Mouse (Mus musculus): Measurements from ENCODE around the gene Tubg1. TPM values are rescaled to one million over a fixed set of nuclear protein-coding genes. Genes with fewer than 3 reads are reported as not detected.
A peak's percentile ranks its signal among the peaks of the same experiment; 100 is the strongest.

The Tubg1 gene
- total and polyA plus RNA-seq, 2 experiments from 2014 or later: 52.6 to 64.6 TPM

DNA sequence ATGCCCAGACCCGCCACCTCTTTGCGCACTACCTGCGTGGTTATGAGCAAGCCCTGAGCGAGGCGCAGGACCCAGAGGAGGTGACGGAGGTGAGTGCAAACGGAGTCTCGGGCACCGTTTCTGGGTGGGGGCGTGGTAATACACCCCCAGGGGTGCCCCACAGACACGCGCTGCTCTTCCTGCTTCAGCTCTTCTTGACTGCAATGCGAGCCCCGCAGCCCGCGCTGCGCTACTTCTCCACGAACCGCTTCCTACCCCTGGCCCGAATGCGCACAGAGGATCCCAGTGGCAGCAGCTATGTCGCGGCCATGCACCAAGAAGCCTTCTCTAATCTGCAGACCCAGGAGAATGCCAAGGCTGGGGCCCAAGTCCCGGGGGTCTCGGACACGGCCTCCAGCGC lies 40.0 kb upstream of the Tubg1 start:
- Histone ChIP-seq H3K27ac (ENCODE audit: low read depth, low read length) (no peak overlapping the region), H3K4me2 (ENCODE audit: low read depth, low read length, poor library complexity, severe bottlenecking) (no peak overlapping the region), H3K36me3 (ENCODE audit: insufficient read depth, low read length) (peaks cover 4% of the 10 kb centered on the region; the same call in 1 of the 2 replicates), H3K4me3 (ENCODE audit: low read depth, low read length) (no peak overlapping the region), H3K9ac (replicated peaks; ENCODE audit: low read length, poor library complexity, severe bottlenecking) (no peak overlapping the region), H3K4me1 (ENCODE audit: insufficient read depth, low read length) (peaks cover 8% of the 10 kb centered on the region; the same call in 1 of the 2 replicates), H3K9me3 (ENCODE audit: low read length) (no peaks in the 10 kb centered on the region), H3K27me3 (ENCODE audit: insufficient read depth, low read length) (peaks cover 29% of the 10 kb centered on the region)
- no peak for ATAC-seq (ENCODE audit: low FRiP score)
- no peak for TF ChIP-seq CTCF (IDR thresholded peaks at IDR 0.05)
- 8% methylated on average over 27 of the region's 27 CpGs for WGBS
- no peak for DNase-seq (ENCODE audit: low spot score)

DNA sequence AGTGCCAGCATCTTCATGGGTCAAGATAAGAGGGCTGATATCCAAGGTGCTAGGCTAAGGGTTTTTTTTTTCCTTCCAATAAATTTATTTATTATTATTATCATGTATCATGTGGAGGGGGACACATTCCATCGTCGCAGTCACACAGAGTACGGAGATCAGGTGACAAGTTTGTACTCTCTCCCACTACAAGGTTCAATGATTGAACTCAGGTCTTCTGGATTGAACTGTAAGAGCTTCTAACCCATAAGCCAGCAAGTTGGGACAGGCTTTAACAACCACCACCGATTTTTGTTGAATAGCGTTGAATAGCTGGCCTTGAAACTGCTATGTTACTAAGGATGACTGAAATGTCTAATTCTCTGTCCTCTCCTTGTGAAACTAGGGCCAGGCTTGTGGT lies 39.3 kb upstream of the Tubg1 start:
- no peaks in the 10 kb centered on the region for H3K9me3 ChIP-seq (ENCODE audit: low read length)
- H3K27ac ChIP-seq (ENCODE audit: low read depth, low read length): no peak overlapping the region
- peaks cover 8% of the 10 kb centered on the region; the same call in 1 of the 2 replicates for H3K4me1 ChIP-seq (ENCODE audit: insufficient read depth, low read length)
- DNase-seq (ENCODE audit: low spot score) (no peak), ATAC-seq (ENCODE audit: low FRiP score) (no peak)
- H3K4me2 ChIP-seq (ENCODE audit: low read depth, low read length, poor library complexity, severe bottlenecking): no peak overlapping the region
- peaks cover 8% of the 10 kb centered on the region; the same call in 1 of the 2 replicates for H3K36me3 ChIP-seq (ENCODE audit: insufficient read depth, low read length)
- 65% methylated on average over 5 of the region's 5 CpGs for WGBS
- peaks cover 29% of the 10 kb centered on the region for H3K27me3 ChIP-seq (ENCODE audit: insufficient read depth, low read length)
- H3K4me3 ChIP-seq (ENCODE audit: low read depth, low read length): no peak overlapping the region
- no peak for TF ChIP-seq CTCF (IDR thresholded peaks at IDR 0.05)
- no peak overlapping the region for H3K9ac ChIP-seq (replicated peaks; ENCODE audit: low read length, poor library complexity, severe bottlenecking)

DNA sequence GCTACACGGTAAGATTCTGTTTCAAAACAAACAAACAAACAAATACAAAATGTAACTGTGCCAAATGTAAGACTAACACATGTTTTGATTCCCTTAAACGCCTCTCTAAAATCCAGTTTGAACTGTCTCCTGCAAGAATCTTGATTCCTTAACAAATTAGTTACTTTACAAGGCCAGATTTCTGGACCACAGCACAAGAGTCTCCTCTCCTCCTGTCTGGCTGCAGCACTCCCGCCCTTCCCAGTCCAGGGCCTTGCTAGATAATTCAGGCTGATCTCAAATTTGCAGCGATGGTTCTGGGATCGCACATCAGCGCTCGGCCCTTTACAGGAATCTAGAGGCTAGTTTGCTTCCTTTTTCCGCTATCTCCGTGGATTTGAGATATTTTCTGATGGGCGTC lies 38.1 kb upstream of the Tubg1 start:
- peaks cover 29% of the 10 kb centered on the region for H3K27me3 ChIP-seq (ENCODE audit: insufficient read depth, low read length)
- peak overlapping the region; percentile 66 for H3K4me3 ChIP-seq (ENCODE audit: low read depth, low read length)
- H3K4me2 ChIP-seq (ENCODE audit: low read depth, low read length, poor library complexity, severe bottlenecking): peak overlapping the region; percentile 99
- peaks cover 8% of the 10 kb centered on the region; the same call in 1 of the 2 replicates for H3K36me3 ChIP-seq (ENCODE audit: insufficient read depth, low read length)
- H3K9ac ChIP-seq (replicated peaks; ENCODE audit: low read length, poor library complexity, severe bottlenecking): no peak overlapping the region
- peak overlapping the region; percentile 80; the same call in 1 of the 2 replicates for H3K27ac ChIP-seq (ENCODE audit: low read depth, low read length)
- DNase-seq (ENCODE audit: low spot score): no peak
- peaks cover 12% of the 10 kb centered on the region; the same call in 1 of the 2 replicates for H3K4me1 ChIP-seq (ENCODE audit: insufficient read depth, low read length)
- WGBS: 4% methylated on average over 10 of the region's 10 CpGs
- H3K9me3 ChIP-seq (ENCODE audit: low read length): no peaks in the 10 kb centered on the region
- ATAC-seq (ENCODE audit: low FRiP score): no peak
- TF ChIP-seq CTCF (IDR thresholded peaks at IDR 0.05): no peak

DNA sequence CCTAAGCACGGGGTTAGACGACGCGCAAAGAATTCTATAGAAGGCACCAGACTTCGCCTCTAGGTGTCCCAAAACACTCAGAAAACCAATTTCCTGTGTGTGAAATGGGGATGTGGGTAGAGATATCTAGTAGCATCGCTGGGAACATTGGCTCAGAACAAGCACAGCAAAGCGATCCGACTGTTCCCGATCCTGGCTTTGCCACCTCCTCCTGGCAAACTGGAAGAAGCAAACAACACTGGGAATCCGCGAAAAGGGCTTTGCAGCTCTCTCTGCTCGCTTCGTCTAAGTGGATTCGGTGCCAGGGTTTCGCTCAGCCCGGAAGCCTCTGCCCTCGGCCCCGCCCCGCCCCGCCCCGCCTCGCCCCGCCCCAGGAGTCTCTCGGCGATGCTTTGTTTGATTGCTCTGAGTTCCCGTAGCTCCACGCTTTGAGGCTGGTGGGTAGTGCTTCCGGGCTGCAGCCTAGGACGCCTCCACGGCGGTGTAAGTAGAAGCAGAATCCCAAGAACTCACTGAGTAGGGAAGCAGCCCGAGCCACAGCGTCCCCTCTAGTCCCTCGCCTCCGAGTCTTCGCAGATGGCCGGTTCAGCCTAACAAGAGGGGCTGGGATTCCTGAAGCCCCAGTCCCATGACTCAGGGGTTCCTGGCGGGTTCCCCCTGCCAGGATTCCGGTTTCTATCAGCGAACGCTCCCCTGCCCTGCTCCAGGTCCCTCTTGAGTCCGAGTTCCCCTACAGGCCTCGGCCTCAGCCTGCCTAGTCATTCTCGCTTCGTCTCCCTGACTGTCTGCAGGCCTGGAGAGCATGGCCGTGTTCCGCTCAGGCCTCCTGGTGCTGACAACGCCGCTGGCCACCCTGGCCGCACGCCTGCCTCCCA lies 37.3 kb upstream of the Tubg1 start, which contains the start of gene Coasy:
Gene Coasy, plus strand, starts transcription at position 358 of the 875 bp plus-strand sequence.
- TF ChIP-seq CTCF (IDR thresholded peaks at IDR 0.05): peak; percentile 75
- H3K27ac ChIP-seq (ENCODE audit: low read depth, low read length): peak within 1 kb of the TSS; percentile 80
- H3K4me2 ChIP-seq (ENCODE audit: low read depth, low read length, poor library complexity, severe bottlenecking): peak within 1 kb of the TSS; percentile 99
- H3K9ac ChIP-seq (replicated peaks; ENCODE audit: low read length, poor library complexity, severe bottlenecking): peak within 1 kb of the TSS; percentile 88
- H3K4me1 ChIP-seq (ENCODE audit: insufficient read depth, low read length): peaks cover 12% of the 10 kb centered on the region; the same call in 1 of the 2 replicates
- under 1% methylated on average over 46 of the region's 51 CpGs for WGBS
- peak; percentile 88 for ATAC-seq (ENCODE audit: low FRiP score)
- peaks cover 29% of the 10 kb centered on the region for H3K27me3 ChIP-seq (ENCODE audit: insufficient read depth, low read length)
- peak; percentile 96 for DNase-seq (ENCODE audit: low spot score)
- peak within 1 kb of the TSS; percentile 66 for H3K4me3 ChIP-seq (ENCODE audit: low read depth, low read length)
- no peaks in the 10 kb centered on the region for H3K9me3 ChIP-seq (ENCODE audit: low read length)
- peaks cover 8% of the 10 kb centered on the region; the same call in 1 of the 2 replicates for H3K36me3 ChIP-seq (ENCODE audit: insufficient read depth, low read length)

DNA sequence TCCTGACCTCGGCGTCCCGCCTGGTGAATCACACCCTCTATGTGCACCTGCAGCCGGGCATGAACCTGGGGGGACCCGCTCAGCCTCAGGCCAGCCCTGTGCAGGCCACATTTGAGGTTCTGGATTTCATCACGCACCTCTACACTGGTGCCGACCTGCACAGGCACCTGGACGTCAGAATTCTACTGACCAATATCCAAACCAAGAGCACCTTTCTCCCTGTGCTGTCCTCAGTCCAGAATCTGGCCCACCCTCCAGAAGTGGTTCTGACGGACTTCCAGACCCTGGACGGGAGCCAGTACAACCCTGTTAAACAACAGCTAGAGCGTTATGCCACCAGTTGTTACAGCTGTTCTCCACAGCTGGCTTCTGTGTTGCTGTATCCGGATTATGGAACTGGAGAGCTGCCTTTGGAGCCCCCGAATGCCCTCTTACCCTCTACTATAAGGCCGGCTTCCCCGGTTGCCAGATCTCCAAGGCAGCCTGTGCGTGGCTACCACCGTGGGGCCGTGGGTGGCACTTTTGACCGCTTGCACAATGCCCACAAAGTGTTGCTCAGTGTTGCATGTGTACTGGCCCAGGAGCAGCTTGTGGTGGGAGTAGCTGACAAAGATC lies 36.5 kb upstream of the Tubg1 start:
- Histone ChIP-seq H3K36me3 (ENCODE audit: insufficient read depth, low read length) (peaks cover 6% of the 10 kb centered on the region; the same call in 1 of the 2 replicates), H3K27me3 (ENCODE audit: insufficient read depth, low read length) (peaks cover 22% of the 10 kb centered on the region), H3K9me3 (ENCODE audit: low read length) (no peaks in the 10 kb centered on the region), H3K27ac (ENCODE audit: low read depth, low read length) (peak overlapping the region; percentile 80), H3K4me2 (ENCODE audit: low read depth, low read length, poor library complexity, severe bottlenecking) (peak overlapping the region; percentile 99), H3K4me3 (ENCODE audit: low read depth, low read length) (peak overlapping the region; percentile 66), H3K4me1 (ENCODE audit: insufficient read depth, low read length) (peaks cover 18% of the 10 kb centered on the region), H3K9ac (replicated peaks; ENCODE audit: low read length, poor library complexity, severe bottlenecking) (peak overlapping the region; percentile 88)
- no peak for DNase-seq (ENCODE audit: low spot score)
- 34% methylated on average over 19 of the region's 19 CpGs for WGBS
- TF ChIP-seq CTCF (IDR thresholded peaks at IDR 0.05): no peak
- ATAC-seq (ENCODE audit: low FRiP score): peak; percentile 13; the same call in 1 of the 2 replicates

Data from midbrain, postnatal 0 days (tissue).